In the genomic region with DNA sequence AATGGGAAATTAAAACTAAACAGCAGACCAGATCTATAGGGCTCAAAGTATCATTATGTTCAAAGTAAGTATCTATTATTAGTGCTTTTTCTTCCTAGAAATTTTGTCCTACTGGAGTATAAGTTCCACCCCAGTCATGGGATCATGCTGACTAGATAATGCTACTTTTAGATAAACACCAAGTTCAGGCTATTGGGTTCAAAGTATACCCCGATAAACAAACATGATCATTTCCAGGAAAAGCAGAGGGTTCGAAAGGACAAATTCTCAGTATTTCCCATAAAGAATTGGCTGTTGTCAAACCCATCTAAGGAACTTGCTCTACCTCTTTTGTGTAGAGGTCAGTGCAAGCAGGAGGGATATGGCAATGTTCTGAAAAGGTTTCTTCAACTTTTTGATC, we compare ENCODE assay signal across 25 mouse cellular contexts. TPM values are rescaled to one million over a fixed set of nuclear protein-coding genes. Genes with fewer than 3 reads are reported as not detected.
DNase-seq lines count a peak whose midpoint lies in the region; ATAC-seq and TF ChIP-seq lines count a peak whose summit lies in the region.
"Had no signal": no experiment of that assay in that cellular context is flagged by ENCODE, and none has a peak within 500 bp of the region (broad histone marks: within the 10 kb centered on the region; RNA-seq: fewer than 3 reads in every experiment).

No protein-coding gene starts in this region.

- no peak overlapping the region for H3K9ac ChIP-seq in liver, embryonic 15.5 days
- no peak overlapping the region for H3K9ac ChIP-seq in liver, postnatal 0 days (replicated peaks)
- H3K9ac ChIP-seq: embryonic facial prominence, embryonic 13.5 days; embryonic facial prominence, embryonic 15.5 days; forebrain, embryonic 12.5 days had no signal

- no peak for TF ChIP-seq CTCF in liver, postnatal 0 days (IDR thresholded peaks at IDR 0.05; ENCODE audit: low read depth)

- no peaks in the 10 kb centered on the region for H3K36me3 ChIP-seq in liver, embryonic 15.5 days (replicated peaks)
- H3K36me3 ChIP-seq in liver, postnatal 0 days (replicated peaks; ENCODE audit: insufficient read depth, low read length), result no peaks in the 10 kb centered on the region
- H3K36me3 ChIP-seq: embryonic facial prominence, embryonic 13.5 days; embryonic facial prominence, embryonic 15.5 days; forebrain, embryonic 10.5 days; forebrain, embryonic 12.5 days had no signal

- no peaks in the 10 kb centered on the region for H3K27me3 ChIP-seq in liver, embryonic 15.5 days
- H3K27me3 ChIP-seq in liver, postnatal 0 days (ENCODE audit: insufficient read depth, low read length), result no peaks in the 10 kb centered on the region
- H3K27me3 ChIP-seq: embryonic facial prominence, embryonic 13.5 days; embryonic facial prominence, embryonic 15.5 days; forebrain, embryonic 12.5 days had no signal

- ATAC-seq in liver, embryonic 15.5 days (ENCODE audit: insufficient read depth), result peak; percentile 34; the same call in 1 of the 2 replicates
- ATAC-seq in liver, postnatal 0 days, result peak; percentile 86
- ATAC-seq: forebrain, embryonic 14.5 days; forebrain, embryonic 16.5 days had no signal

- H3K9me3 ChIP-seq in liver, embryonic 15.5 days (replicated peaks), result no peaks in the 10 kb centered on the region
- H3K9me3 ChIP-seq in liver, postnatal 0 days (ENCODE audit: low read length), result no peaks in the 10 kb centered on the region
- H3K9me3 ChIP-seq: embryonic facial prominence, embryonic 13.5 days; embryonic facial prominence, embryonic 15.5 days; forebrain, embryonic 10.5 days; forebrain, embryonic 12.5 days had no signal

- 59% methylated on average over 2 of the region's 2 CpGs for WGBS in liver, embryonic 15.5 days (ENCODE audit: insufficient replicate concordance)
- 61% methylated on average over 2 of the region's 2 CpGs for WGBS in liver, postnatal 0 days (ENCODE audit: insufficient replicate concordance)

- DNase-seq in liver, result no peak
- no peak for DNase-seq in liver, postnatal 0 days
- DNase-seq in yolk sac, embryonic 10.5 days (ENCODE audit: low spot score), result peak; percentile 9
- no peak for DNase-seq in retina, postnatal 1 day
- DNase-seq: adrenal gland, adult 2 months; adrenal gland, postnatal 10 days; adrenal gland, postnatal 25 days; cerebellum, adult 11 months; cerebellum, adult 18-20 months; cerebellum, adult 8-10 months; cerebellum, adult 9-11 months; cerebellum, postnatal 14 days; cerebellum, postnatal 36 days; embryo, embryonic 11 days had no signal

- peak; percentile 82 for TF ChIP-seq EP300 in liver, postnatal 0 days (IDR thresholded peaks at IDR 0.05; ENCODE audit: low read depth)

- H3K27ac ChIP-seq in liver, embryonic 15.5 days (replicated peaks), result no peak overlapping the region
- peak overlapping the region; percentile 80 for H3K27ac ChIP-seq in liver, postnatal 0 days (ENCODE audit: low read depth)
- H3K27ac ChIP-seq: embryonic facial prominence, embryonic 13.5 days; embryonic facial prominence, embryonic 15.5 days; forebrain, embryonic 10.5 days; forebrain, embryonic 12.5 days had no signal

- no peak overlapping the region for H3K4me3 ChIP-seq in liver, embryonic 15.5 days (replicated peaks)
- no peak overlapping the region for H3K4me3 ChIP-seq in liver, postnatal 0 days (ENCODE audit: low read depth, low read length)
- H3K4me3 ChIP-seq: embryonic facial prominence, embryonic 13.5 days; embryonic facial prominence, embryonic 15.5 days; erythroblast, embryonic 14.5 days; forebrain, embryonic 10.5 days; forebrain, embryonic 12.5 days had no signal

- H3K4me1 ChIP-seq in liver, embryonic 15.5 days (replicated peaks), result no peaks in the 10 kb centered on the region
- H3K4me1 ChIP-seq in liver, postnatal 0 days (ENCODE audit: insufficient read depth), result no peaks in the 10 kb centered on the region; the same call in 1 of the 2 replicates
- H3K4me1 ChIP-seq: embryonic facial prominence, embryonic 13.5 days; embryonic facial prominence, embryonic 15.5 days; forebrain, embryonic 10.5 days; forebrain, embryonic 12.5 days had no signal

- no peak overlapping the region for H3K4me2 ChIP-seq in liver, embryonic 15.5 days
- no peak overlapping the region for H3K4me2 ChIP-seq in liver, postnatal 0 days (ENCODE audit: low read depth, low read length)
- H3K4me2 ChIP-seq: embryonic facial prominence, embryonic 13.5 days; embryonic facial prominence, embryonic 15.5 days; forebrain, embryonic 12.5 days had no signal

RNA-seq across cellular contexts. Expression of gene Olfr16, which starts 18.0 kb away (rescaled TPM):
- not detected in 2 replicates for polyA plus RNA-seq in liver, embryonic 15.5 days (2015; fragmentation: Nextera tagmentation; extraction: Ambion mirVana)
- polyA plus RNA-seq in liver, postnatal 0 days (2015; fragmentation: Nextera tagmentation; extraction: Ambion mirVana), result 0.12 and 0.16 TPM in 2 replicates
- polyA plus RNA-seq: adrenal gland, adult 2 months; brain, embryonic 14.5 days; C2C12; embryonic facial prominence, embryonic 11.5 days; embryonic facial prominence, embryonic 13.5 days; erythroblast, embryonic 14.5 days; forebrain, embryonic 10.5 days; forebrain, embryonic 12.5 days; forebrain, embryonic 14.5 days; forebrain, embryonic 16.5 days had no signal

RNA-seq across cellular contexts. Expression of gene Apcs, which starts 37.4 kb away (rescaled TPM):
- polyA plus RNA-seq in liver, embryonic 15.5 days (2015; fragmentation: Nextera tagmentation; extraction: Ambion mirVana), result 103 and 120 TPM in 2 replicates
- 2,968 and 3,163 TPM in 2 replicates for polyA plus RNA-seq in liver, postnatal 0 days (2015; fragmentation: Nextera tagmentation; extraction: Ambion mirVana)
- polyA plus RNA-seq: adrenal gland, adult 2 months; brain, embryonic 14.5 days; C2C12; embryonic facial prominence, embryonic 11.5 days; embryonic facial prominence, embryonic 13.5 days; embryonic facial prominence, embryonic 15.5 days; erythroblast, embryonic 14.5 days; forebrain, embryonic 10.5 days; forebrain, embryonic 12.5 days; forebrain, embryonic 14.5 days; forebrain, embryonic 16.5 days had no signal

Comparison
In these comparisons a context has a peak if more than half of its experiments do, and no peak if none do; other contexts are left out.
1. RNA of gene Apcs, which starts 37.4 kb away (polyA plus RNA-seq): 2,968 to 3,163 TPM in liver, postnatal 0 days; 103 to 120 TPM in liver, embryonic 15.5 days; every median in the first group is over 10 times any median in the second.